Mouse (Mus musculus): ENCODE data around the gene Usp48. TPM values are rescaled to one million over a fixed set of nuclear protein-coding genes. Genes with fewer than 3 reads are reported as not detected.

Usp48 gene
- polyA plus RNA-seq, 1 experiment from 2014 or later, result 62.9 TPM

DNA sequence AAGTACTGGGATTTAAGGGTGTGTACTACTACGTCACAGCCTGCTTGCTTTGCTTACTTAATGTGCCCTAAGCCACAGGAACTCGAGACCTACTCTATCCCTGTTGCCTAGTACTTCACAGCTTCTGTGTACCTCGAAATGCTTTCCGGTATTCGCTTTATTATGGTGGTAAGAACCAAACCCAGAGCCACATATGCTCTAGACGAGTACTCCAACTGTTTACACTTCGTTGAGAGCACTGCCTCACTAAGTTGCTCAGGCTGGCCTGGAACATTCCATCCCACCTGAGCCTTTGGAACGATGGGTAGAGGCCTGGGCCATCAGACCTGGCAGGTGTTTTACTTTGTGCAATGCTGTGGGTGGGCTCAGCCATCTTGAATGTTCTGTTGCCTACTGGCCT is 101.7 kb downstream of the Usp48 start:
- 77% methylated on average over 8 of the region's 8 CpGs for WGBS
- Histone ChIP-seq H3K9me3 (ENCODE audit: low read length) (no peaks in the 10 kb centered on the region), H3K4me1 (ENCODE audit: insufficient read depth, low read length) (peaks cover 24% of the 10 kb centered on the region), H3K36me3 (ENCODE audit: insufficient read depth, low read length) (no peaks in the 10 kb centered on the region), H3K4me2 (replicated peaks; ENCODE audit: low read depth, low read length) (no peak overlapping the region), H3K9ac (replicated peaks; ENCODE audit: low read length) (no peak overlapping the region), H3K27me3 (ENCODE audit: insufficient read depth, low read length) (no peaks in the 10 kb centered on the region), H3K4me3 (ENCODE audit: low read length) (no peak overlapping the region), H3K27ac (ENCODE audit: low read length) (no peak overlapping the region)
- ATAC-seq (ENCODE audit: low FRiP score, low TSS enrichment), result no peak

- Histone ChIP-seq H3K4me2 (replicated peaks; ENCODE audit: low read depth, low read length) (no peak overlapping the region), H3K9me3 (ENCODE audit: low read length) (no peaks in the 10 kb centered on the region), H3K9ac (replicated peaks; ENCODE audit: low read length) (no peak overlapping the region), H3K4me1 (ENCODE audit: insufficient read depth, low read length) (peaks cover 24% of the 10 kb centered on the region), H3K27me3 (ENCODE audit: insufficient read depth, low read length) (no peaks in the 10 kb centered on the region), H3K36me3 (ENCODE audit: insufficient read depth, low read length) (no peaks in the 10 kb centered on the region), H3K27ac (ENCODE audit: low read length) (0 out of 2 replicates have a peak overlapping the region, but pooled peaks have one; percentile 17), H3K4me3 (ENCODE audit: low read length) (no peak overlapping the region)
- 26% methylated on average over 4 of the region's 4 CpGs for WGBS
- ATAC-seq (ENCODE audit: low FRiP score, low TSS enrichment), result no peak
These were observed 102.3 kb downstream of the Usp48 start for GRCm38 (mm10) chr4:137695900-137696299.

DNA sequence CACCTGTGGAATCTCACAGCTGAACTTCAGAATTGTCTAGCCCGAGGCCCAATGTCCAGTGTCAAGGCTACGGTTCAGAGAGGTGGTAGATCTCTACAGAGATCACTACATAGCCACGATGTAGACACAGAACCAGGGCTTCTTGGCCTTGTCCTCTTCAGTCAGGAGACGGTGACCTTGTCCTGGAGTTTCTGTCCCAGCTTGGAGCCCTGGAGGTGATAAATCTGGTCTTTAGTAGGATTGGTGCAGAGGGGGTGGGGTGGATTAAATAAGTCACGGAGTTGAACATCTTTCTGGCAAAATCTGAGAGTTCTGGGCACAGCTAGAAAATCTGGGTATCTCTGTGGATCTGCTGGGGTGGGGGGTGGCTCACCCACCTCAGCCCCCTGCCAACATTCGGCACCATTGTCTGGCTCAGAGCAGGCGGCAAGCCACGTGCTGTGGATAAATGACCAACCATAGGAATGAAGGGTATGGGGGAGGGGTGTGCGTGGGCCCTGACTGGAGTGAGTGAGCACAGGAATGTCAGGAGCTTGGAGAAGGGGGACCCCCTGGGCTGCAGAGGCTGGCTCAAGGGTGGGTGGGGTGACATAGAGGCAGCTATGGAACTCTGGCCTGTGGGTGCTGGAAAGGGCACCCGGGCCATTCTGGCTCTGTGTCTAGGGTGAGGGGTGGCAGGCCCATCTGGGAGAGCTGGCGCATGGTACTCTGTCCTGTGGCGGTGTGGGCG is 103.8 kb downstream of the Usp48 start:
- Histone ChIP-seq H3K27me3 (ENCODE audit: insufficient read depth, low read length) (no peaks in the 10 kb centered on the region), H3K9ac (replicated peaks; ENCODE audit: low read length) (no peak overlapping the region), H3K36me3 (ENCODE audit: insufficient read depth, low read length) (no peaks in the 10 kb centered on the region), H3K4me3 (ENCODE audit: low read length) (no peak overlapping the region), H3K4me2 (replicated peaks; ENCODE audit: low read depth, low read length) (no peak overlapping the region), H3K4me1 (ENCODE audit: insufficient read depth, low read length) (peaks cover 24% of the 10 kb centered on the region), H3K27ac (ENCODE audit: low read length) (peak overlapping the region; percentile 75), H3K9me3 (ENCODE audit: low read length) (no peaks in the 10 kb centered on the region)
- peak; percentile 74 for ATAC-seq (ENCODE audit: low FRiP score, low TSS enrichment)
- WGBS, result 52% methylated on average over 13 of the region's 13 CpGs

DNA sequence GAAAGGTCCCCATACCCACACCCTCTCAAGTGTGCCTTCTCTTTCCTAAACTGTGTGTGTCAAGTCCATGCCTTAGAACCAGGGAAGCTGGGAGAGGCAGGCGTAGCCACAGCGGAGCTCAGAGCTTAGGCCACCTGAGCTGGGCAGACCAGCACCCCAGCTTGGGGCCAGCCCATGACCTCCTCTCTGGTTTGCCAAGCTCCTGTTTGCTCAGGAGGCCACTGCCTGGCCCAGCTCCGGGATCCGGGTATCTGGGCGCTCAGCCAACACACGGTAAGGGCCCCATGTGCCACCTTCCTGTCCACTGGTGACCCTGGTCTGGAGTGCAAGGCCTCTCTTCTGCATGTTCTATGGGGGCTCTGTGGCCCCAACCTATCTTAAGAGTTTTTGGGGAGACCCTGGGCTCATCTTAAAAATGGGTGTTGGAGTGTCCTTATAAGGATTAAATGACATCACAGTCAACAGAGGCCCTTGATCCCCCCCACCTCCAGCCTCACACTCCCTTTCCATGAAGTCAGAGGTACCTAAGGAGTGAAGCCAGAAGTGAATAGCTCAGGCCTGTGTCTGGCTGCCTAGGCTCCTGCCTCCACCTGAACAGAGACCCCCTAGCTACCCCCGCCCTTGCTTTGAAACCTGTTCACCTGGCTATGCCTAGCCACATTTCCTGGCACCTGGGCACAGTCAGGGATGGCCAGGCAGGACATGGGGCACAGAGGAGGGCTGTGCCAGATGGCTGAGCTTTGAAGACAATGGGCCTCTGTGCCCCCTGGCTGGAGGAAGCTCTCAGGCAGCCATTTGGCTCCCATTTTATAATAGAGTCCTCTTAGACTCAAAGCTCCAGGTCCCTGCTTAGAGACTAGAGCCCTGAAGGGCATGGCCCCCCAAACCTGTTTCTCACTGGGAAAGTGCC is 104.8 kb downstream of the Usp48 start:
- Histone ChIP-seq H3K4me2 (replicated peaks; ENCODE audit: low read depth, low read length) (no peak overlapping the region), H3K27ac (ENCODE audit: low read length) (peak overlapping the region; percentile 75), H3K4me3 (ENCODE audit: low read length) (no peak overlapping the region), H3K27me3 (ENCODE audit: insufficient read depth, low read length) (no peaks in the 10 kb centered on the region), H3K9ac (replicated peaks; ENCODE audit: low read length) (no peak overlapping the region), H3K9me3 (ENCODE audit: low read length) (no peaks in the 10 kb centered on the region), H3K4me1 (ENCODE audit: insufficient read depth, low read length) (peaks cover 24% of the 10 kb centered on the region), H3K36me3 (ENCODE audit: insufficient read depth, low read length) (no peaks in the 10 kb centered on the region)
- ATAC-seq (ENCODE audit: low FRiP score, low TSS enrichment), result peak; percentile 58
- WGBS, result 67% methylated on average over 7 of the region's 7 CpGs

- Histone ChIP-seq H3K36me3 (ENCODE audit: insufficient read depth, low read length) (no peaks in the 10 kb centered on the region), H3K4me1 (ENCODE audit: insufficient read depth, low read length) (peaks cover 24% of the 10 kb centered on the region), H3K4me2 (replicated peaks; ENCODE audit: low read depth, low read length) (no peak overlapping the region), H3K4me3 (ENCODE audit: low read length) (no peak overlapping the region), H3K27ac (ENCODE audit: low read length) (peak overlapping the region; percentile 59; the same call in 1 of the 2 replicates), H3K27me3 (ENCODE audit: insufficient read depth, low read length) (no peaks in the 10 kb centered on the region), H3K9ac (replicated peaks; ENCODE audit: low read length) (no peak overlapping the region), H3K9me3 (ENCODE audit: low read length) (no peaks in the 10 kb centered on the region)
- WGBS, result 53% methylated on average over 21 of the region's 21 CpGs
- no peak for ATAC-seq (ENCODE audit: low FRiP score, low TSS enrichment)
These were observed 106.0 kb downstream of the Usp48 start for GRCm38 (mm10) chr4:137699264-137700211.

- ATAC-seq (ENCODE audit: low FRiP score, low TSS enrichment), result no peak
- Histone ChIP-seq H3K9ac (replicated peaks; ENCODE audit: low read length) (no peak overlapping the region), H3K4me3 (ENCODE audit: low read length) (no peak overlapping the region), H3K27me3 (ENCODE audit: insufficient read depth, low read length) (no peaks in the 10 kb centered on the region), H3K27ac (ENCODE audit: low read length) (no peak overlapping the region), H3K9me3 (ENCODE audit: low read length) (no peaks in the 10 kb centered on the region), H3K36me3 (ENCODE audit: insufficient read depth, low read length) (no peaks in the 10 kb centered on the region), H3K4me1 (ENCODE audit: insufficient read depth, low read length) (peaks cover 21% of the 10 kb centered on the region), H3K4me2 (replicated peaks; ENCODE audit: low read depth, low read length) (no peak overlapping the region)
- WGBS, result 49% methylated on average over 6 of the region's 6 CpGs
These were observed 107.4 kb downstream of the Usp48 start for GRCm38 (mm10) chr4:137700960-137701359.

DNA sequence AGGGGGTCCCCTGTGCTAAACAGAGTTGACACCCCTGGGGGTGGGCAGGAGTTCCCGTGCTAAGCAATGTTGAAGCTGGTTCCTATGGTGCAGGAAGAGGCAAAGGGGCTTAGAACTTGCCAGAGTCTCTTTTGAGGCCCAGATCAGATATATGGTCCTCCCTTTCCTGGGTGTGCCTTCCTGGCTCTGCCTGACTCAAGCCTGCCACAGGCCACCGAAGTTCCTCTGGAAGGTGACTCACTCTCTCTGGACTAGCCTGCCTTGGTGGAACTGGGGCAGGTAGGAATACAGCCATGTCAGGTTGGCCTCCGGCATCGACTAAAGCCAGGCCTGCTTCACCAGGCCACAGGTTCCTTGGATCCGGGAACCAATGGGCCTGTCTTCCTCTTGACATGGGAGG is 109.5 kb downstream of the Usp48 start:
- Histone ChIP-seq H3K27me3 (ENCODE audit: insufficient read depth, low read length) (peaks cover 3% of the 10 kb centered on the region; the same call in 1 of the 2 replicates), H3K9me3 (ENCODE audit: low read length) (no peaks in the 10 kb centered on the region), H3K4me3 (ENCODE audit: low read length) (no peak overlapping the region), H3K9ac (replicated peaks; ENCODE audit: low read length) (no peak overlapping the region), H3K4me2 (replicated peaks; ENCODE audit: low read depth, low read length) (no peak overlapping the region), H3K4me1 (ENCODE audit: insufficient read depth, low read length) (peaks cover 19% of the 10 kb centered on the region), H3K36me3 (ENCODE audit: insufficient read depth, low read length) (no peaks in the 10 kb centered on the region), H3K27ac (ENCODE audit: low read length) (no peak overlapping the region)
- WGBS, result 84% methylated on average over 5 of the region's 5 CpGs
- no peak for ATAC-seq (ENCODE audit: low FRiP score, low TSS enrichment)

DNA sequence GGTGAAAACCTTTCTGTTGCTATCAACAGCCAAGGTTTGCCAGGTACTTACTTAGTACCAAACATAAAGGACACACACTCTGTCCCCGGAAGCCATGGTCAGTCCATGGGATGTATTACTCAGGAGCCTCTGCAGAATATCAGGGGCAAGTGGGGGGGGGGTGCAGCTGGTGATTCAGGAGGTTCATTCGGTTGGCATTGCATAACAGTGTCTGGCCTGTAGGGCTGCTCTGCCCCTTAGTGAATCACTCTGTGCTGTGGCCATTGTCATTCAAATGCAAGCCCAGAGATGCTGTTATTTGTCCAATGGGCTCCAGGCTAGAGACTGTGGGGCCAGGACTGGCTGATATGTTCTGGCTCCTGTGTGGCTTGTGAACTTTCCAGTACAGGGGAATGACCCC is 111.0 kb downstream of the Usp48 start:
- H3K4me1 ChIP-seq (ENCODE audit: insufficient read depth, low read length), result peaks cover 14% of the 10 kb centered on the region
- no peak overlapping the region for H3K9ac ChIP-seq (replicated peaks; ENCODE audit: low read length)
- no peak overlapping the region for H3K4me2 ChIP-seq (replicated peaks; ENCODE audit: low read depth, low read length)
- no peaks in the 10 kb centered on the region for H3K36me3 ChIP-seq (ENCODE audit: insufficient read depth, low read length)
- peaks cover 6% of the 10 kb centered on the region; the same call in 1 of the 2 replicates for H3K27me3 ChIP-seq (ENCODE audit: insufficient read depth, low read length)
- no peak overlapping the region for H3K4me3 ChIP-seq (ENCODE audit: low read length)
- H3K9me3 ChIP-seq (ENCODE audit: low read length), result no peaks in the 10 kb centered on the region
- ATAC-seq (ENCODE audit: low FRiP score, low TSS enrichment), result no peak
- 60% methylated on average over 2 of the region's 2 CpGs for WGBS
- no peak overlapping the region for H3K27ac ChIP-seq (ENCODE audit: low read length)

GRCm38 (mm10) chr4:137705379-137705778 is 111.8 kb downstream of the Usp48 start:
- Histone ChIP-seq H3K4me3 (ENCODE audit: low read length) (no peak overlapping the region), H3K9me3 (ENCODE audit: low read length) (no peaks in the 10 kb centered on the region), H3K4me2 (replicated peaks; ENCODE audit: low read depth, low read length) (no peak overlapping the region), H3K4me1 (ENCODE audit: insufficient read depth, low read length) (peaks cover 11% of the 10 kb centered on the region), H3K36me3 (ENCODE audit: insufficient read depth, low read length) (no peaks in the 10 kb centered on the region), H3K27ac (ENCODE audit: low read length) (no peak overlapping the region), H3K27me3 (ENCODE audit: insufficient read depth, low read length) (peaks cover 6% of the 10 kb centered on the region; the same call in 1 of the 2 replicates), H3K9ac (replicated peaks; ENCODE audit: low read length) (no peak overlapping the region)
- ATAC-seq (ENCODE audit: low FRiP score, low TSS enrichment), result no peak
- WGBS, result 80% methylated on average over 5 of the region's 5 CpGs
